Mouse (Mus musculus) lung, postnatal 10 days (tissue): ENCODE measurements around the gene 1810009A15Rik.
"Not testable (repeated sequence)": the region's sequence is repeated elsewhere in the genome, so short reads cannot be mapped to it uniquely, and the experiment has no call there.

ENCODE experiments used
- DNase-seq: peaks from one replicate; pipeline ENCODE4 v3.0.0; 2021

1810009A15Rik gene

DNA sequence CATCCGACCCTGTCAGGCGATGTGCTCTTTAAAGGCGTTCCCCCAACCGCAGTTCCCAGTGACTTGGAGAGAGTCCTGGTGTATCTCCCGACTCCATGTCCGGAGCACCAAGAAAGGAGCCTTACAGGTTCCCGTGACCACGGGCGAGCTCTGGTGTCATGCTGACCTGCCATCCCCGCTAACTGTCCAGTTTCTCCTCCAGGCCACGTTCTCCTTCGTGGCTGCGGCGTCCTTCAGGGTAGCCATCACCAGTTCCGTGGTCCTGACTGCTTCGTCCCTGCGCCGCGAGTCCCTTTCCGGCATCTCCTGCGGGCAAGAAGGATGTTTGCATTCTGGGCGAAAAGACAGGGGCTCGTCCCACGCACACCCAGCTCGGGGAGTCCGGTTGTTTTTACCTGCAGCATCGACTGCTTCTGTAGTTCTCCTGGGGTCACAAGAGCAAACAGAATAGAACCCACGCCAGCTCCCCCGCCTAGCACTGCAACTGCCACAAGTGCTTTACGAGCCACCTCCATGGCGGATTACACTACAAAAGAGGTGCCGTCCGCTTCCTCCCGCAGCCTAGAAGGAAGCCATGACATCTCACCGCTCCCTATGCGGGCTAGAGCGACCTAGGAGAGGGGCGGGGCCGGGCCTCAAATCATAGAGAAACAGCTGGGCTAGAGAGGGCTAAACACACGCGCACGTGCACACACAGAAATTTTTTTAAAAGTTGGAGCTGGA, 8.2 kb upstream of the 1810009A15Rik start, which contains the start of gene Uqcc3:
Gene Uqcc3 (minus strand): TSS at position 613 of the 723 bp plus-strand sequence.
- DNase-seq, result peak; percentile 95

DNA sequence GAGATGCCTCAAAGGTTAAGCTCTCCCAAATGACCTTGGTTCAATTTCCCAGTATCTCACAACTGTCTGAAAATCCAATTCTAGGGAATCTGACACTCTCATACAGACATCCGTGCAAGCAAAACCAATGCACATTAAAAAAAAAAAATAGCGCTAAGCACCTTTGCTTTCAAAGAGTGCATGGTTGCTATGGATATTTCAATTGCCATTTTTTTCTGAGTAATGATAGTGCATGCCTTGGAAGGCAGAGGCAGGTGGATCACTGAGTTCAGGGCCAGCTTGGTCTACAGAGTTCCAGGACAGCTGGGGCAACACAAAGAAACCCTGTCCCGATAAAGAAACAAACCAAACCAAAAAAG, 7.6 kb upstream of the 1810009A15Rik start:
- DNase-seq, result no peak

GRCm38 (mm10) chr19:8883616-8884015, 5.0 kb upstream of the 1810009A15Rik start, which contains the start of the genes Lbhd1 and Gm49403:
Lbhd1 (plus strand) TSS chr19:8883732.
Gm49403 (plus strand) TSS chr19:8883930.
- DNase-seq, result no peak

DNA sequence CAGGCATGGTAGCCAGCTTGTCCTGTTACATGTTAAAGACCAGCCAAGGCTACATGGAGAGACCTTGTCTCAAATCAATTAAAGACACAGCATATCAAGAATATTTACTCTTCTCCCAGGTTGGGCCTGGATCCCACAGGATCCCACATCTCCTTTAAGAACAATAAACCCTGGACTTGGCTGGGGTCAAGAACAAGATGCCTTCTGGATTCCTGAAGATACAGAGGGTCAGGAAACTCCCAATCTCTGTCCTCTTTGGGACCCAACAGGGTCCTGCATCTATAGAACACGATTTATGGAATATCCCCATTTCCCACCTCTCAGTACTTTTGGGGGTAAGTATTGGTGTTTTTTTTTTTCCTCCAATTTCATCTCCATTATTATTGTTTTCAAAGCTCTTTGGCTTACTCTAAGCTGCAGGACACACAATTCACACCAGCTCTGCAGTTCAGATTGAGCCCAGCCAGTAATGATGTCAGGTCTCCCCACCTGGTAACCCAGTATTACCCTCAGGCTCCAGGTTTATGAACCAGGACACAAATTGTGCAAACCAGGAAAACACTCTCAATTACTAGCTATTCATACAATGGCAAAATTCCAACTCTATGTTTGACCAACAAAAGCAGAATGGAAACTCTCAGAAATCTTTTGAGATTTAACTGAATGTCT, 1.6 kb upstream of the 1810009A15Rik start:
- no peak for DNase-seq

DNA sequence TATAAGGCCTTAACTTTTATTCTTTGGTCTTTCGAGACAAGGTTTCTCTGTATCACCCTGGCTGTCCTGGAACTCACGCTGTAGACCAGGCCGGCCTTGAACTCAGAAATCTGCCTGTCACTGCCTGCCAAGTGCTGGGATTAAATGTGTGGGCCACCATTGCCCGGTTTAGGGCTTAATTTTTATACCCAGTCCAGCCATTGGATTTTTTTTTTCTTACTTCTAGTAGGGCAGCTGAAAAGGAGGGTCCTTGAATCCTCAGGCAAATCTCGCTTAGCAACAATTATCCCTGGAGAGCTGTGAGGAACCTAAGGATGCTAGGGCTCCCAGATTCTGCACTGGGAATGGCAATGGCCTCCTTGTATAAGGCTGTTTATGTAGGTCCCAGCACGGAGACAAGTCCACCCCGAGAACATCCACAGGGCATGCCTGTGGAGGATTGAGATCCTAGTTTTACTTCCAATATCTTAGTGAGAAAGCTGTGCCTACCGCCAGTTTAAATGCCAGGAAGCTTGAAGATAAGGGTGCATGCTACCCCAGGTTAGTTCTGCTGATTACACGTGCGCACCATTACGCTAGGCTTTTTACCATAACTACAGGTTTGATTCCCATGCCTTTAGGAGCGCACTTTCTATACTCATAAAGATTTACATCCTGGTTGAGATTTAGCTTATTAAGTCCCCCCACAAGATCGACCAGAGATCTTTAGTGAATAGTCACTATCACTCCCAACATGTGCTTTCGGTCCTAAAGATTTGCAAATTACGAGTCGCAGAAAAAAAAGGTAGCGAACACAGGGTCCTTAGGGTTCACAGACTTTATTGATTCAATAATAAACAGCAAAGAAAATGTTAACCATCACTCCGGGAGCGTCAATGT, 829 bp upstream of the 1810009A15Rik start:
- DNase-seq, result no peak

DNA sequence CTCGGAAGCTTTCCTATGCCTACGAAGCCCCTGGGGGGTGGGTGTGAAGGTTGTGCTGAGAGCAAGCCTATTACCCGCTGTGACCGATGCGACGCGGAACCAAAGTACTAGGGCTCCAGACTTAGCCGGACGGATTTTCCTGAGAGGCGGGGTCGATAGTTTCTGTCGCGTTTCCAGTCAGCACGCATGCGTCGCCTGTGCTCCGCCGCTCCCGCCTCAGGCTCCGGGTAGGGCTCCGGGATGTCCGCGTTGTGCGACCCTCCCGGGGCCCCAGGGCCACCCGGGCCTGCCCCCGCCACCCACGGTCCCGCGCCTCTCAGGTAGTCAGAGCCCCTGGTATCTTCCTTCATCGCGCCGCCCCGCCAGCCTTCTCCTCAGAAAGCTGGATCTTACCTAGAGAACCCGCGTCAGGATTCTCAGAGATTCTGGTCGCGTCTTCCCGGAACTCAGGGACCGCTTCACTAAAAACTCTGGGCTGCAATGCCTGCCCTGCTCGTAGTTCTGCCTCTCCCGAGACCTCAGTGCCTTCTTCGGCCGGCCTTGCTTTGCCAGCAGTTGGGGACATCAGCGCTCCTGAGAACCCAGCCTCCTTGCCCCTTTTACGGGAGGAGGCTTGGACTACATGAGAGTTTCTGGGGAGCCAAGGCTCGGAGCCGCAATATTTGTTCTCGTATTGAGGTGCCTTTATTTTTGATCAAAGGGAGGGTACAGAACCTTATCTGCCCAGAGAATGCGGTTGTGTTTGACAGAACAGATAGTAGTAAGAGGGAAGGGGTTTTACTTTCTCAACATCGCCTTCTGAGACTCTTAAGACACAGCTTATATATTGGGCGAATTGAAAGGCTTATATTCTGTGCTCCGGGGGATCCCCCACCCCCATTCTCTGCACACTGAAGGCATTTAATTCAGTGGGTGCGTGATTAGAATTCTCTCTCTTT, 4.4 kb downstream of the 1810009A15Rik start, which contains the start of gene Ints5:
Gene Ints5 (plus strand): TSS at position 177 of the 938 bp plus-strand sequence.
- DNase-seq, result peak; percentile 92

- DNase-seq, result no peak
Observed at GRCm38 (mm10) chr19:8895397-8895960, 6.8 kb downstream of the 1810009A15Rik start.

DNA sequence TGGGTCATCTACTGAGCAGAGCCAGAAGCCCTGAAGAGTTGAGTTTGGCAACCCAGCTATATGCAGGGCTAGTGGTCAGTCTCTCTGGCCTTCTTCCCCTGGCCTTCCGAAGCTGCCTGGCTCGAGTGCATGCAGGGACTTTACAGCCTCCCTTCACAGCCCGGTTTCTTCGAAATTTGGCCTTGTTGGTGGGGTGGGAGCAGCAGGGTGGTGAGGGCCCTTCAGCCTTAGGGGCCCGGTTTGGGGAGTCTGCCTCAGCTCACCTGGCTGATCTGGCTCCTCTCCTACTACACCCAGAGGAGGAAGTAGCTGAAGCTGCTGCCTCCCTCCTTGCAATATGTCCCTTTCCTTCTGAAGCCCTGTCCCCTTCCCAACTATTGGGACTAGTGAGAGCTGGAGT, 7.6 kb downstream of the 1810009A15Rik start:
- DNase-seq, result not testable (repeated sequence)

DNA sequence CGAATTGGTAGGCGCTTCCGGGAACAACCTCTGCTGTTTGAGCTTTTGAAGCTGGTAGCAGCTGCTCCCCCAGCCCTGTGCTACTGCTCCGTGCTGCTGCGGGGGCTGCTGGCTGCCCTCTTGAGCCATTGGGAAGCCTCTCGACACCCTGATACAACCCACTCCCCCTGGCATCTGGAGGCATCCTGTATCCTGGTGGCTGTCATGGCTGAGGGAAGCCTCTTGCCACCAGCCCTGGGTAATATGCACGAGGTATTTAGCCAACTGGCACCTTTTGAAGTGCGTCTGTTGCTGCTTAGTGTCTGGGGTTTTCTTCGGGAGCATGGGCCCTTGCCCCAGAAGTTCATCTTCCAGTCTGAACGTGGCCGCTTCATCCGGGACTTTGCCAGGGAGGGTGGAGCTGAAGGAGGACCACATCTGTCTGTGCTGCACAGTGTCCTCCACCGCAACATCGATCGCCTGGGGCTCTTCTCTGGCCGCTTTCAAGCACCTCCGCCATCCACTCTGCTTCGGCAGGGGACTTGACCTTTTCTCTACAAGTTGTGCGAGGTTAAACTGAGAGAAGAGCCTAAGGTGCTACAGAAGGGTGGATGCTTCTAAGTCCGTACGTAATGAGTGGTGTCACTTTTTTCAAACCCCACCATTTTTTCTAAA, 8.7 kb downstream of the 1810009A15Rik start:
- peak; percentile 78 for DNase-seq

GRCm38 (mm10) chr19:8897865-8898495, 9.3 kb downstream of the 1810009A15Rik start, which contains the start of gene Ganab:
Ganab (plus strand) TSS chr19:8898071.
- DNase-seq, result peak; percentile 98

- DNase-seq, result no peak
Observed at GRCm38 (mm10) chr19:8898576-8898975, 9.9 kb downstream of the 1810009A15Rik start.

DNA sequence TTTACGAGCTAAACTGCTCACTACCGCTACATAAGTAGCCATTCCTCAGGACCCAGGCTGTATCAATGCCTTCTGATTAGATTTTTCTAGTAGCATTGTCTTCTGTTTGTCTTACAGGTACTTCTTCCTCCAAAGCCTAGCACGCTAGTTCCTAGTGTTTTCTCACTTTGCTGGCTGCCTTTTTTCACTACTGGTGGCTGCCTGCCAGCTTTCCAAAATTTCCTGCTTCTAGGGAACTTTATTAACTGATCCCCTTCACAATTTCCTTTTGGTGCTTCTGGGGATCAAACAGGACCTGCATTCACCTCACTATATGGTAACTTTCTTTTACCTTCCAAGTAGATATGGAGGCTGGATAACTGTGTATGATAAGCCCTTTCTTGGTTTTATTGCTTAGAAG, 10.4 kb downstream of the 1810009A15Rik start:
- no peak for DNase-seq

DNA sequence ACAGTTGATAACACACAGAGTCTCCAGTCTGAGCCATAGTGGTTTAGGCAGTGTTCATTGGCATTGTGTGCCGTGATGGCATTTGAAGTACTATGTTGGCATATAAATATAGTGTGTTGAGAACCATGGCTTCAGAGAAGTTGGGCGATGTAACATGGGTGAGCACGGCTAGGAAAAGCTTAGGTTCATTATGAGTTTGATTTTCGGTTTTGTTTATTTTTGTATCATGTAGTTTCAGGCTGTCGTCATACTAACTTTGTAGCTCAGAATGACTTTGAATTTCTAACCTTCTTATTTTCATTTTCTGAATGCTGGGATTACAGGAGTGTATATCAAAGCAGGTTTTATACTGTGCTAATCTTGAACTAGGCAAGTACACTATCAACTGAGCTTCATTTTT, 14.8 kb downstream of the 1810009A15Rik start:
- DNase-seq, result no peak

DNA sequence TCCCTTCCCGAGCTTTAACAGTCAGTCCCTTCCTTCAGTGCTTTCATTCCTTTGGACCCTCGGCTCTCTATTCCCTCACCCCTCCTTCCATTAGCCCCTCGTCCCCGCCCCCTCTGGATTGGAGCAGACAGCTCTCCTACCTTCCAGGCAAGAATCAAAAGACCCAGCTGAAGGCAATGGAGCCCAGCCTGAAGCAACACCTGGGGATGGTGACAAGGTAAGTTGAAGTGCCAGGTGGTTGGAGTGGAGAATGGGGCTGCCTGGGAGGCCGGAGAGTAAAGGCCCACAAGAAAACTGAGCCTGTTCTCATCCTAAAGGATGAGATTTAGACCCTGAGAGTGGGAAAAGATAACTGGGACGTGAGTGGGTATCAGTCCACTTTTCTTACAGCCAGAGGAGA, 19.9 kb downstream of the 1810009A15Rik start:
- DNase-seq, result no peak

- no peak for DNase-seq
Observed at GRCm38 (mm10) chr19:8911810-8912209, 23.2 kb downstream of the 1810009A15Rik start.

- DNase-seq, result no peak
Observed at GRCm38 (mm10) chr19:8914212-8914611, 25.6 kb downstream of the 1810009A15Rik start.

GRCm38 (mm10) chr19:8919000-8919399, 30.3 kb downstream of the 1810009A15Rik start:
- no peak for DNase-seq

- DNase-seq, result no peak
Observed at GRCm38 (mm10) chr19:8919684-8920072, 31.0 kb downstream of the 1810009A15Rik start.

GRCm38 (mm10) chr19:8920073-8920736, 31.6 kb downstream of the 1810009A15Rik start, which contains the start of gene B3gat3:
B3gat3 (plus strand) TSS chr19:8920374.
- DNase-seq, result peak; percentile 98

GRCm38 (mm10) chr19:8920836-8921291, 32.2 kb downstream of the 1810009A15Rik start:
- no peak for DNase-seq
